Mouse (Mus musculus) heart, embryonic 12.5 days (tissue): ENCODE measurements around the gene Olfr661. TPM values are rescaled to one million over a fixed set of nuclear protein-coding genes. Genes with fewer than 3 reads are reported as not detected.

ENCODE experiments used
- ATAC-seq: fragments of 200-750 bp; cut with Nextera tagmentation; 2 replicates; pipeline ENCODE4 v1.8.0; 2017; ENCODE audit warnings: moderate TSS enrichment, moderate library complexity; ENCODE audit not compliant: insufficient number of reproducible peaks, low FRiP score
- H3K27ac ChIP-seq: fragments of 300-500 bp; sonication (generic); 2 replicates; pipeline ENCODE4 v1.5.1; 2016; ENCODE audit warnings: mild to moderate bottlenecking, moderate library complexity; ENCODE audit not compliant: poor library complexity, severe bottlenecking
- H3K27me3 ChIP-seq: fragments of 300-500 bp; sonication (generic); replicated peaks from 2 replicates; pipeline ENCODE4 v1.6.1; 2016; ENCODE audit warnings: mild to moderate bottlenecking, moderate library complexity
- H3K36me3 ChIP-seq: fragments of 300-500 bp; sonication (generic); 2 replicates; pipeline ENCODE4 v1.6.1; 2016; ENCODE audit warnings: mild to moderate bottlenecking, moderate library complexity
- H3K4me1 ChIP-seq: fragments of 300-500 bp; sonication (generic); replicated peaks from 2 replicates; pipeline ENCODE4 v1.6.1; 2016; ENCODE audit warnings: mild to moderate bottlenecking
- H3K4me2 ChIP-seq: fragments of 300-500 bp; sonication (generic); 2 replicates; pipeline ENCODE4 v1.6.1; 2016; ENCODE audit warnings: mild to moderate bottlenecking, moderate library complexity
- H3K4me3 ChIP-seq: fragments of 300-500 bp; sonication (generic); 2 replicates; pipeline ENCODE4 v1.5.1; 2016; ENCODE audit warnings: mild to moderate bottlenecking
- H3K9ac ChIP-seq: fragments of 300-500 bp; sonication (generic); 2 replicates; pipeline ENCODE4 v1.6.1; 2016; ENCODE audit warnings: mild to moderate bottlenecking, moderate library complexity
- H3K9me3 ChIP-seq: fragments of 300-500 bp; sonication (generic); replicated peaks from 2 replicates; pipeline ENCODE4 v1.6.1; 2016; ENCODE audit warnings: mild to moderate bottlenecking, moderate library complexity
- WGBS: fragments of 180-500 bp; shearing (Covaris S2); methylation state at CpG from one replicate; pipeline ENCODE4 v1.1.7; 2016; 5-methylcytosine and 5-hydroxymethylcytosine counted together
- polyA plus RNA-seq: library from polyadenylated mRNA; unstranded; fragments of >200 nt; fragmentation: Nextera tagmentation; extraction: Ambion mirVana; gene quantifications from 2 replicates; pipeline ENCODE4 v1.2.1, GENCODE M21; 2016

Gene Olfr661
- polyA plus RNA-seq: not detected in 2 replicates

DNA sequence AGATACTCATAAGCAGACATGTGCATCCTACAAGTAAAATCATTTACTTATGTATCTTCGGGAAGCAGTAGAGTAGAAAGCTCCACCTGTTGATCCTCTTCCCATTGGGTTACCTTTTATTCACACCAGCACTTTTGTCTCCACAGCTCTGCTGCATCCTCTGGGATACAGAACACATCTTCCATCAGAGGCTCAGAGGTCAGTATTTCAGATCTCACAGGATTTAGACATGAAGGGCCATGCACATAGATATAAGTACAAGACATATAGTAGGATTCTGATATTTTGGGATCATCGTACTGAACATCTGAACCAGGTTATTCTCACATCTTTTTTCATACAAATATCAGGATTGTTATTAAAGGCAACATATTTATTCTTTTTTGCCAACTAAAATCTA, at the start of gene Olfr661:
Gene Olfr661, plus strand, starts transcription at position 301 of the 400 bp plus-strand sequence.
- no peak within 1 kb of the TSS for H3K9ac ChIP-seq
- H3K9me3 ChIP-seq: no peaks in the 10 kb centered on the region
- no peak within 1 kb of the TSS for H3K27ac ChIP-seq
- H3K27me3 ChIP-seq: no peaks in the 10 kb centered on the region
- H3K4me2 ChIP-seq: no peak within 1 kb of the TSS
- WGBS: 80% methylated on average over 2 of the region's 2 CpGs
- H3K4me1 ChIP-seq: no peaks in the 10 kb centered on the region
- no peak for ATAC-seq
- H3K36me3 ChIP-seq: no peaks in the 10 kb centered on the region
- no peak within 1 kb of the TSS for H3K4me3 ChIP-seq

DNA sequence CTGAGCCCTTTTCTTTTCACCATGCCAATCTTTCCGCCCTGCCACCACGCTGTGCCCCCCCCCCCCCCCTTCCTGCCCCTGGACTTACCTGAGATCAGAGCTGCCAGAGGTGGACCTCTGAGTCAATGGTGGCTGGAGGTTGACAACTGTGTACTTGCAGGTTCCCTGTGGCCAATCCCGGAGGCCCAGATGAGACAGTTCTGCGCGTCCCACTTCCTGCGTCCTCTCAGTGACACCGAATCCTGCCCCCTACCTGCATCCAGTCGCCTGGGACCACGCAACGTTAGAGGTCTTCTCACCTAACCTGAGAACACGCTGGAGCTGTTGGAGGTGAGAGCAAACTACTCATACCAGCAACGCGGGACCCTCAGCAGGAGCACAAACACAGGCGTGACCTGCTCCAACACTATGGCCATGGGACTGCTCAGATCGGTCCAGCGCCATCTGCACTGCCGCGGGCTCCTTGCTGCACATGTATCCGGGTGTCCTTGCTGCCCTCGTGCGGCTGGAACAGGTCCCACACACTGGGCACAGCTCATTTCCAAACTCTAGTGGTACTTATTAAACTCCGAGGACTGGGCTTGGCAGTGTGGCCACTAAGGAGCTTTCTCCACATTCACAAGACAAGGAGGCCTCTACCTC, 39.3 kb upstream of the Olfr661 start, which contains the start of gene Olfr658:
Gene Olfr658, minus strand, starts transcription at position 465 of the 642 bp plus-strand sequence.
- Histone ChIP-seq H3K36me3 (no peaks in the 10 kb centered on the region), H3K9me3 (no peaks in the 10 kb centered on the region), H3K4me1 (no peaks in the 10 kb centered on the region), H3K4me2 (peak within 1 kb of the TSS; percentile 56), H3K27ac (no peak within 1 kb of the TSS), H3K9ac (no peak within 1 kb of the TSS), H3K27me3 (no peaks in the 10 kb centered on the region), H3K4me3 (peak within 1 kb of the TSS; percentile 16)
- 16% methylated on average over 21 of the region's 22 CpGs for WGBS
- ATAC-seq: peak; percentile 63; the same call in 1 of the 2 replicates

DNA sequence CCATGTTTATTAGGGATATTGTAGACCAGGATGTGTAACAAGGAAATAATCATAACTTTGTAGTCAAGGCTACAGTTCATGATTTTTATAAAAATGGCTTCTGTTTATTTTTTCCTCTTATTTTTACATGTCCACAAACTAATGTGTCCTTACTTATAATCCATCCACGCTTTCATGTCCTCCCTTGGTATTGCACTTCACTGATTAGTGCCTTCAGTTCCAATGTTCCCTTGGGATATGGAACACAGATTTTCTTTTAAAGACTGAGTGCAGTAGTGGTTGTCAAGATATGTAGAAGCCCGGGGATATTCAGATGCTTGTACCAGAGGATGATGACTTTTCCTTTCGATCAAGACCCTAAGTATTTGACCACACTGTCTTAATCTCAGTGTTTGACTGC, 19.8 kb upstream of the Olfr661 start, which contains the start of gene Olfr659:
Gene Olfr659, plus strand, starts transcription at position 301 of the 400 bp plus-strand sequence.
- no peaks in the 10 kb centered on the region for H3K4me1 ChIP-seq
- no peak within 1 kb of the TSS for H3K4me2 ChIP-seq
- no peaks in the 10 kb centered on the region for H3K9me3 ChIP-seq
- H3K27me3 ChIP-seq: no peaks in the 10 kb centered on the region
- 77% methylated on average over 3 of the region's 3 CpGs for WGBS
- H3K36me3 ChIP-seq: no peaks in the 10 kb centered on the region
- H3K4me3 ChIP-seq: no peak within 1 kb of the TSS
- no peak within 1 kb of the TSS for H3K27ac ChIP-seq
- ATAC-seq: no peak
- no peak within 1 kb of the TSS for H3K9ac ChIP-seq

Other genes with a start within 250 kb of the Olfr661 start
- 0.49 and 0.76 TPM in 2 replicates for gene Trim30a, start 221.3 kb upstream of the Olfr661 start, polyA plus RNA-seq
- 0.23 and 0.31 TPM in 2 replicates for gene Trim30d, start 178.7 kb upstream of the Olfr661 start, polyA plus RNA-seq
- not detected in 2 replicates for gene Olfr651, start 136.4 kb upstream of the Olfr661 start, polyA plus RNA-seq
- gene Olfr652, start 125.6 kb upstream of the Olfr661 start, polyA plus RNA-seq: not detected in 2 replicates
- not detected in 2 replicates for gene Olfr653, start 109.2 kb upstream of the Olfr661 start, polyA plus RNA-seq
- not detected in 2 replicates for gene Olfr654, start 99.5 kb upstream of the Olfr661 start, polyA plus RNA-seq
- not detected in 2 replicates for gene Olfr655, start 84.7 kb upstream of the Olfr661 start, polyA plus RNA-seq
- not detected in 2 replicates for gene Olfr656, start 72.5 kb upstream of the Olfr661 start, polyA plus RNA-seq
- gene Olfr657, start 61.7 kb upstream of the Olfr661 start, polyA plus RNA-seq: not detected in 2 replicates
- 0.05 TPM in 1 of 2 replicates, not detected in the other for gene Olfr658, start 39.2 kb upstream of the Olfr661 start, polyA plus RNA-seq
- not detected in 2 replicates for gene Olfr659, start 19.7 kb upstream of the Olfr661 start, polyA plus RNA-seq
- not detected in 2 replicates for gene Usp17le, start 91.0 kb downstream of the Olfr661 start, polyA plus RNA-seq
- not detected in 2 replicates for gene Usp17lb, start 156.1 kb downstream of the Olfr661 start, polyA plus RNA-seq
- not detected in 2 replicates for gene Usp17la, start 170.5 kb downstream of the Olfr661 start, polyA plus RNA-seq
- not detected in 2 replicates for gene Olfr665, start 191.5 kb downstream of the Olfr661 start, polyA plus RNA-seq
- not detected in 2 replicates for gene Olfr666, start 209.5 kb downstream of the Olfr661 start, polyA plus RNA-seq
- gene Olfr667, start 235.0 kb downstream of the Olfr661 start, polyA plus RNA-seq: not detected in 2 replicates
- not detected in 2 replicates for gene Olfr668, start 241.6 kb downstream of the Olfr661 start, polyA plus RNA-seq
- not detected in 2 replicates for gene Olfr669, start 247.7 kb downstream of the Olfr661 start, polyA plus RNA-seq